Mouse (Mus musculus): ENCODE results near the gene Lgals7. TPM values are rescaled to one million over a fixed set of nuclear protein-coding genes. Genes with fewer than 3 reads are reported as not detected.
A peak's percentile ranks its signal among the peaks of the same experiment; 100 is the strongest.

Lgals7 gene
- polyA plus RNA-seq, 1 experiment from 2014 or later: 0.34 TPM

DNA sequence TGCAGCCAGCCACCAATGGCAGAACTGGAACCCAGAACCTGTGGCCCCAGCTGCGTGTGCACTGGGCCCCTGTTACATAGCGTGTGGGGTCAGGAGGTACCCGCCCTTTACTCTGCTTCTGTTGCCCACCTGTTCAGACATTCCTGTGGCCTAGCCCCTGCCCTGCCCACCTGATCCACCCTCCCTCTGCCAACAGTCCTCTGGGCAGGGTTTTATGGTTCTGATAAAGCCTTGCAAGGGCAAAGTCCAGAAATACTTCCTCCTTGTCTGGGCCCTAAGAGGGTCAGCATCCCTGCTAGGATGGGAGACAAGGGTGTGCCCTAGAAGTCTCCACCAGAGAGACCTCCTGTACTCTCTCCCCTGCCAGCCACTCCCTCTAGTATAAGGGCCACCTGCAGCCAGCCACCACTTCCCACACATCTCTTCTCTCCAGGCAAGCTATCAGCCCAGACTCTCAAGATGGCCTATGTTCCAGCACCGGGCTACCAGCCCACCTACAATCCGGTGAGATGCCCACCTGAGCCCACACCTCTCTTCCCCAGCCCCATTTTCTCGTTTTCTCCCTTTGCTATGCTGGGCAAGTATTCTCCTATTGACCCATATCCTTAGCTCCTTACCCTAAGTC is 29.8 kb upstream of the Lgals7 start, which contains the start of gene Lgals4:
TSS of gene Lgals4 (plus strand) at position 132 of the 625 bp plus-strand sequence.
- 79% methylated on average over 6 of the region's 6 CpGs for WGBS (ENCODE audit: insufficient replicate concordance)
- H3K27me3 ChIP-seq (ENCODE audit: insufficient read depth, low read length): no peaks in the 10 kb centered on the region
- no peak for DNase-seq
- no peaks in the 10 kb centered on the region for H3K9me3 ChIP-seq (ENCODE audit: low read length)
- H3K4me3 ChIP-seq (ENCODE audit: low read depth, low read length): no peak within 1 kb of the TSS
- H3K36me3 ChIP-seq (replicated peaks; ENCODE audit: insufficient read depth, low read length): peaks cover 28% of the 10 kb centered on the region
- H3K4me2 ChIP-seq (ENCODE audit: low read depth, low read length): no peak within 1 kb of the TSS
- no peak within 1 kb of the TSS for H3K9ac ChIP-seq (replicated peaks)
- peaks cover 37% of the 10 kb centered on the region for H3K4me1 ChIP-seq (ENCODE audit: insufficient read depth)
- ATAC-seq: no peak
- H3K27ac ChIP-seq (ENCODE audit: low read depth): no peak within 1 kb of the TSS
- TF ChIP-seq EP300 (IDR thresholded peaks at IDR 0.05; ENCODE audit: low read depth): no peak
- TF ChIP-seq CTCF (IDR thresholded peaks at IDR 0.05; ENCODE audit: low read depth): no peak

DNA sequence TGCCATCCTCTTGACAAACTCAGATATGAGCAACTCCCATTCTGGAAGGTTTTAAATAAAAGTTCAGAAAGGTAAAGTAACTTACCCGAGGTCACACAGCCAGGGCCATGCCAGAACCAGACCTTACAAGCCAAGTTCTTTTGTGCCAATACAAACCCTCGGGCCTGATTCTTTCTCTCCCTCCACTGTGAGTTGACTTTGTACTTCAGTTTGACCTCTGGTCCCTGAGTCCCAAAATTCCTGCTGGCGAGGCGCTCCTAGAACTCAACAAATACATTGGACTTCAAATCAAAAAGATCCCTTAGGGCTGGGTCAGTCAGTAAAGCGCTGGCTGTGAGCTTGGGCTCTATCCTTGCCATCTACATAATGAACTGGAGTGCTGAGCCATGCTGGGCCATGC is 26.7 kb upstream of the Lgals7 start:
- H3K9me3 ChIP-seq (ENCODE audit: low read length): no peaks in the 10 kb centered on the region

DNA sequence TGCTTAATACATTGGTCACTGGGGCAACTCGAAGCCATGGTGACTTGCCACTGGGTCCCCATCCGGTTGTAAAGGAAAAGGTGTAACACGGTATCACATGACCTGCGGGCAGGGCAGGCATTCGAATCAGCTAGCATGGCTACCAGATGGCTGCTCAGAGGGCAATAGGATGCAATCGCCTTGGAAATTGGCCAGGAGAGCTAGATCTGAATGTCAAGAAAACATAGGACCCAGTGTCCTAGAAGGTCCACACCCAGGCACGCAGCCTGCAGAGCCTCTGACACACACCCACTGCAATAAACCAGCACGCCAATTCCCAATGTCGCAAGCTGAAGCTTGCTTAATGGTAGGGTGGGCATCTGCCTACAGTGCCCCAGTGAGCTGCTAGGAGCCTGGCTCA is 25.3 kb upstream of the Lgals7 start:
- ATAC-seq (peak; percentile 84), DNase-seq (peak; percentile 62)
- Histone ChIP-seq H3K36me3 (replicated peaks; ENCODE audit: insufficient read depth, low read length) (0 out of 2 replicates have a peak, but pooled peaks cover 5% of the 10 kb centered on the region), H3K4me3 (ENCODE audit: low read depth, low read length) (no peak overlapping the region), H3K27ac (ENCODE audit: low read depth) (peak overlapping the region; percentile 60), H3K9ac (replicated peaks) (no peak overlapping the region), H3K27me3 (ENCODE audit: insufficient read depth, low read length) (no peaks in the 10 kb centered on the region), H3K4me1 (ENCODE audit: insufficient read depth) (peaks cover 13% of the 10 kb centered on the region; the same call in 1 of the 2 replicates), H3K9me3 (ENCODE audit: low read length) (no peaks in the 10 kb centered on the region), H3K4me2 (ENCODE audit: low read depth, low read length) (0 out of 2 replicates have a peak overlapping the region, but pooled peaks have one; percentile 22)
- TF ChIP-seq CTCF (IDR thresholded peaks at IDR 0.05; ENCODE audit: low read depth) (no peak), EP300 (IDR thresholded peaks at IDR 0.05; ENCODE audit: low read depth) (0 out of 2 replicates have a peak, but pooled peaks have one; percentile 41)
- WGBS (ENCODE audit: insufficient replicate concordance): 62% methylated on average over 9 of the region's 9 CpGs

More for the DNA sequence above, 26.7 kb upstream of the Lgals7 start:
- 73% methylated on average over 5 of the region's 5 CpGs for WGBS (ENCODE audit: insufficient replicate concordance)
- Histone ChIP-seq H3K4me1 (ENCODE audit: insufficient read depth) (peaks cover 22% of the 10 kb centered on the region), H3K4me2 (ENCODE audit: low read depth, low read length) (no peak overlapping the region), H3K9ac (replicated peaks) (no peak overlapping the region), H3K36me3 (replicated peaks; ENCODE audit: insufficient read depth, low read length) (peaks cover 10% of the 10 kb centered on the region), H3K4me3 (ENCODE audit: low read depth, low read length) (no peak overlapping the region), H3K27me3 (ENCODE audit: insufficient read depth, low read length) (no peaks in the 10 kb centered on the region), H3K27ac (ENCODE audit: low read depth) (peak overlapping the region; percentile 60)
- no peak for ATAC-seq
- TF ChIP-seq CTCF (IDR thresholded peaks at IDR 0.05; ENCODE audit: low read depth) (no peak), EP300 (IDR thresholded peaks at IDR 0.05; ENCODE audit: low read depth) (no peak)
- no peak for DNase-seq

DNA sequence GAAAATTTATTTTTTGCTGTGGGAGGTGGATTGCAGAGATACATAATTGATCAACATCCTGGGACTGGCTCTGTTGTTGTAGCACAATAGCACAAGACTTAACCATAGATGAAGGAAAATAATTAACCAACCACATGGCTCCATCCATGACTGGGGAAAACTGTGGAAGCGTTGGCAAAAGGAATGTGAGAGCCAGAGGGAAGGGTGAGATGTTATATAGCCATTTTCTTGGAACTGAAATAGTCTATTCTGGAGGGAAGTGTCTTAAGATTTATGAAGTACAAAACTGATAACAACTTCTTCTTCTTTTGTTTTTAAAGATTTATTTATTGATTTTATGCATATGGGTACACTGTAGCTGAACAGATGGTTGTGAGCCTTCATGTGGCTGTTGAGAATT is 16.4 kb upstream of the Lgals7 start:
- DNase-seq: no peak

DNA sequence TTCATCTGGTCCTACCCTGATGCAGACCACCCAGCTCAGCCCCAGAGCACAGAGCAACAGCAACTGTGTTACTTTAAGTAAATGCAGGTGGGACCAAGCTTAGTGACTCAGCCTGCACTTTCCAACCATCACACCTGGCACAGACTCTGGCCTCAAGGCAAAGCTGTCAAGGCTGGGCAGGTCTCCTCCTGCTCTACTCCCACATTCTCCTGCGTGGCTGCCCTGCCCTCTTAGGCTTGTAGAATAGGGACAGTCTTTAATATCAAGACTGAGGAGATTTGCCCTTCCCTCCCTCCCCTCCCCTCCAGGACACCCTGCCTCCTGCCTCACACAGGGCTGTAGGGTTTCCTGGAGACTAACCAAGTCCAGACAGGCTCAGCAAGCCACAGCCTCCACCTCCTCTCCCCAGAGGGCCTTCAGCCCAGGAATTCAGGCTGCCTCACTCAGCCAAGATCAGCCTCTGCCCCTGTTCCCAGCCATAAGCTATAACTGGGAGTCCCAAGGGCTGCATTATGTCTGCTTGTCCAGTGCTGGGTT is 13.9 kb upstream of the Lgals7 start:
- TF ChIP-seq CTCF (IDR thresholded peaks at IDR 0.05; ENCODE audit: low read depth): no peak
- TF ChIP-seq EP300 (IDR thresholded peaks at IDR 0.05; ENCODE audit: low read depth): no peak
- no peaks in the 10 kb centered on the region for H3K4me1 ChIP-seq (ENCODE audit: insufficient read depth)
- no peaks in the 10 kb centered on the region for H3K9me3 ChIP-seq (ENCODE audit: low read length)
- DNase-seq (no peak), ATAC-seq (no peak)
- no peak overlapping the region for H3K9ac ChIP-seq (replicated peaks)
- no peak overlapping the region for H3K27ac ChIP-seq (ENCODE audit: low read depth)
- no peak overlapping the region for H3K4me2 ChIP-seq (ENCODE audit: low read depth, low read length)
- H3K27me3 ChIP-seq (ENCODE audit: insufficient read depth, low read length): no peaks in the 10 kb centered on the region
- H3K36me3 ChIP-seq (replicated peaks; ENCODE audit: insufficient read depth, low read length): no peaks in the 10 kb centered on the region
- WGBS (ENCODE audit: insufficient replicate concordance): 40% methylated on average over 1 of the region's 1 CpGs
- no peak overlapping the region for H3K4me3 ChIP-seq (ENCODE audit: low read depth, low read length)

More for the DNA sequence above, 16.4 kb upstream of the Lgals7 start:
- ATAC-seq: no peak
- no peak overlapping the region for H3K4me2 ChIP-seq (ENCODE audit: low read depth, low read length)
- no peak overlapping the region for H3K27ac ChIP-seq (ENCODE audit: low read depth)
- TF ChIP-seq EP300 (IDR thresholded peaks at IDR 0.05; ENCODE audit: low read depth) (no peak), CTCF (IDR thresholded peaks at IDR 0.05; ENCODE audit: low read depth) (no peak)
- no peaks in the 10 kb centered on the region for H3K9me3 ChIP-seq (ENCODE audit: low read length)
- H3K4me1 ChIP-seq (ENCODE audit: insufficient read depth): no peaks in the 10 kb centered on the region
- no peaks in the 10 kb centered on the region for H3K36me3 ChIP-seq (replicated peaks; ENCODE audit: insufficient read depth, low read length)
- H3K9ac ChIP-seq (replicated peaks): no peak overlapping the region
- 64% methylated on average over 1 of the region's 1 CpGs for WGBS (ENCODE audit: insufficient replicate concordance)
- H3K27me3 ChIP-seq (ENCODE audit: insufficient read depth, low read length): no peaks in the 10 kb centered on the region
- H3K4me3 ChIP-seq (ENCODE audit: low read depth, low read length): no peak overlapping the region

DNA sequence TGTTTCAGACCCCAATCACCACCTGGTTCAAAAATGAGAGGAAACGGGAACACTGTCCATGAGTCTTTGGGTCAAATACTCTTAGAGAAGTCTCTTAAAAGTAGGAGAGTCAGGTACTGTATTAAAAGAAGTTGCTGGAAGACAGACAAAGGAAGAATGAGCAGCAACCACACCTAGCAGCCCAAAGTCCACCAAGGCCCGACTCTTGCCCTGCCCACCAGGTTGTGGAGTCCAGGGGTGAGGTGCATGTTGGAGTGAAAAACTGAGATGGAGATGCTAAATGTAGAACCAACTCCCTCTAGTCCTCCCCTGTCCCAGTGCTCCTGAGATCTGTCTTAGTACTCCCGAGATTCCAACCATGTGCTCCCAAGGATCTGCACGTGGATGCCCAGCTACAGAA is 13.0 kb upstream of the Lgals7 start:
- ATAC-seq (no peak), DNase-seq (no peak)
- H3K4me3 ChIP-seq (ENCODE audit: low read depth, low read length): no peak overlapping the region
- no peaks in the 10 kb centered on the region for H3K36me3 ChIP-seq (replicated peaks; ENCODE audit: insufficient read depth, low read length)
- no peaks in the 10 kb centered on the region for H3K9me3 ChIP-seq (ENCODE audit: low read length)
- TF ChIP-seq EP300 (IDR thresholded peaks at IDR 0.05; ENCODE audit: low read depth): no peak
- TF ChIP-seq CTCF (IDR thresholded peaks at IDR 0.05; ENCODE audit: low read depth): no peak
- no peak overlapping the region for H3K9ac ChIP-seq (replicated peaks)
- no peaks in the 10 kb centered on the region for H3K4me1 ChIP-seq (ENCODE audit: insufficient read depth)
- H3K27me3 ChIP-seq (ENCODE audit: insufficient read depth, low read length): no peaks in the 10 kb centered on the region
- 77% methylated on average over 4 of the region's 4 CpGs for WGBS (ENCODE audit: insufficient replicate concordance)
- H3K4me2 ChIP-seq (ENCODE audit: low read depth, low read length): no peak overlapping the region
- H3K27ac ChIP-seq (ENCODE audit: low read depth): no peak overlapping the region
